Mouse (Mus musculus) spleen, adult 2 months (tissue): ENCODE measurements around the gene Slc9a9.

ENCODE experiments used
- CTCF ChIP-seq: fragments of 200-500 bp; IDR thresholded peaks from 2 replicates; pipeline ENCODE4 v1.5.1; 2011; ENCODE audit warnings: mild to moderate bottlenecking, inconsistent platforms; ENCODE audit not compliant: insufficient read depth, insufficient read length, insufficient replicate concordance; ENCODE audit errors: extremely low read depth
- POLR2A ChIP-seq: fragments of 200-500 bp; IDR thresholded peaks from 2 replicates; pipeline ENCODE4 v1.6.1; 2011; ENCODE audit warnings: low read depth, low read length, inconsistent platforms

GRCm38 (mm10) chr9:94993575-94993974, 323.9 kb downstream of the Slc9a9 start:
- TF ChIP-seq CTCF (no peak), POLR2A (no peak)
